Mouse (Mus musculus) liver, embryonic 14.5 days (tissue): ENCODE data around the gene Cyp24a1. TPM values are rescaled to one million over a fixed set of nuclear protein-coding genes. Genes with fewer than 3 reads are reported as not detected.

Experiments
- ATAC-seq: fragments of 200-750 bp; cut with Nextera tagmentation; 2 replicates; pipeline ENCODE4 v1.8.0; 2017; ENCODE audit warnings: moderate number of reproducible peaks, mild to moderate bottlenecking, moderate library complexity; ENCODE audit not compliant: insufficient read depth
- DNase-seq, 3 experiments: peaks; one replicate each; pipeline ENCODE4 v3.0.0-alpha.2; 2012 to 2013; ENCODE audit warnings: low read depth in 3 of 3, low spot score in 3 of 3
- H3K27ac ChIP-seq: fragments of 300-500 bp; sonication (generic); 2 replicates; pipeline ENCODE4 v1.5.1; 2014; ENCODE audit warnings: moderate library complexity, mild to moderate bottlenecking, control low read depth, inconsistent platforms
- H3K27me3 ChIP-seq: fragments of 300-500 bp; sonication (generic); 2 replicates; pipeline ENCODE4 v1.6.1; 2014; ENCODE audit warnings: mild to moderate bottlenecking, low read length, moderate library complexity; ENCODE audit not compliant: control insufficient read depth, insufficient read depth
- H3K36me3 ChIP-seq: fragments of 300-500 bp; sonication (generic); replicated peaks from 2 replicates; pipeline ENCODE4 v1.6.1; 2014; ENCODE audit warnings: low read depth; ENCODE audit not compliant: control insufficient read depth, insufficient read depth
- H3K4me1 ChIP-seq, 2 experiments: fragments of 200-500 bp in 1 of 2; fragments of 300-500 bp in 1 of 2; sonication (generic) in 1 of 2; replicated peaks; 2 replicates each; pipeline ENCODE4 v1.6.1; 2012 to 2014; ENCODE audit warnings: antibody characterized with exemption in 1 of 2, inconsistent platforms in 1 of 2, low read length in 1 of 2; ENCODE audit not compliant: control insufficient read depth in 2 of 2, insufficient read depth in 2 of 2
- H3K4me2 ChIP-seq: fragments of 300-500 bp; sonication (generic); 2 replicates; pipeline ENCODE4 v1.6.1; 2014; ENCODE audit warnings: low read depth, mild to moderate bottlenecking, control low read depth, moderate library complexity
- H3K4me3 ChIP-seq, 2 experiments: fragments of 200-500 bp in 1 of 2; fragments of 300-500 bp in 1 of 2; sonication (generic) in 1 of 2; 2 replicates each; pipeline ENCODE4 v1.5.1; 2012 to 2014; ENCODE audit warnings: low read depth in 2 of 2, low read length in 2 of 2, mild to moderate bottlenecking in 2 of 2, control low read depth in 1 of 2, inconsistent platforms in 1 of 2, moderate library complexity in 1 of 2; ENCODE audit not compliant: insufficient read depth in 1 of 2
- H3K9ac ChIP-seq: fragments of 300-500 bp; sonication (generic); replicated peaks from 2 replicates; pipeline ENCODE4 v1.6.1; 2014; ENCODE audit warnings: mild to moderate bottlenecking, control low read depth, moderate library complexity
- H3K9me3 ChIP-seq: fragments of 300-500 bp; sonication (generic); 2 replicates; pipeline ENCODE4 v1.6.1; 2016; ENCODE audit warnings: low read length, mixed read lengths; ENCODE audit not compliant: control insufficient read depth
- CTCF ChIP-seq: IDR thresholded peaks from 2 replicates; pipeline ENCODE4 v1.5.1; 2016; ENCODE audit warnings: antibody characterized with exemption, low read depth, control low read depth
- EP300 ChIP-seq: IDR thresholded peaks from 2 replicates; pipeline ENCODE4 v1.6.1; 2016; ENCODE audit warnings: antibody characterized with exemption, low read depth
- WGBS: fragments of 180-500 bp; shearing (Covaris S2); extraction: QIAGEN DNeasy Blood & Tissue Kit; methylation state at CpG from one replicate; pipeline ENCODE4 v1.1.7; 2014; ENCODE audit not compliant: insufficient replicate concordance; 5-methylcytosine and 5-hydroxymethylcytosine counted together
- polyA plus RNA-seq, 2 experiments: library from polyadenylated mRNA; depleted of rRNA in 1 of 2; stranded (reverse) in 1 of 2; unstranded in 1 of 2; fragments of >200 nt; fragmentation: Nextera tagmentation in 1 of 2; extraction: Ambion mirVana in 1 of 2; gene quantifications; 2 replicates each; pipeline versions ENCODE4 v1.2.1 to v1.2.3; 2012 to 2014

The Cyp24a1 gene
- polyA plus RNA-seq, 2 experiments, result not detected

DNA sequence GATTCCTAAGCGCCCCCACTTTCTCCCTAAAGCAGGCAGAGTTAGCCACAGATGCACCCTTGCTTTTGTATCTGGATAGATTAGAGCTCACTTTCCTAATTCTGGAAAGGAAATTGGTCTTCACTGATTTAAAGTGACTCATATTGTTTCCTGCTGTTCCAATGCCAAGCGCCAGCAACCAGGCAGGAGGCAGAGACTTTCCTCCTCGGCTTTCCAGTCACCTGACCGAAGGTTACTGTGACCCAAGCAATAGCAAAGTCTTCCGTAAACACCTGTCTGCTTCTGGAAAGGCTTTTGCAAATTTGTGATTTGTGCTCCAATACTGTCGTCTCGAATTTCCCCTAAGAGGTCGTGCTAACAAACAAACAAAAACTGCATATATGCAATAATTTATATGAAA lies 1.1 kb upstream of the Cyp24a1 start:
- WGBS, result 16% methylated on average over 8 of the region's 8 CpGs
- no peak for DNase-seq
- peaks cover 41% of the 10 kb centered on the region for H3K27me3 ChIP-seq
- H3K9ac ChIP-seq, result no peak overlapping the region
- no peaks in the 10 kb centered on the region for H3K4me1 ChIP-seq
- TF ChIP-seq CTCF (no peak), EP300 (no peak)
- H3K4me2 ChIP-seq, result no peak overlapping the region
- no peaks in the 10 kb centered on the region for H3K9me3 ChIP-seq
- H3K4me3 ChIP-seq, result no peak overlapping the region
- ATAC-seq, result no peak
- H3K36me3 ChIP-seq, result no peaks in the 10 kb centered on the region
- no peak overlapping the region for H3K27ac ChIP-seq

DNA sequence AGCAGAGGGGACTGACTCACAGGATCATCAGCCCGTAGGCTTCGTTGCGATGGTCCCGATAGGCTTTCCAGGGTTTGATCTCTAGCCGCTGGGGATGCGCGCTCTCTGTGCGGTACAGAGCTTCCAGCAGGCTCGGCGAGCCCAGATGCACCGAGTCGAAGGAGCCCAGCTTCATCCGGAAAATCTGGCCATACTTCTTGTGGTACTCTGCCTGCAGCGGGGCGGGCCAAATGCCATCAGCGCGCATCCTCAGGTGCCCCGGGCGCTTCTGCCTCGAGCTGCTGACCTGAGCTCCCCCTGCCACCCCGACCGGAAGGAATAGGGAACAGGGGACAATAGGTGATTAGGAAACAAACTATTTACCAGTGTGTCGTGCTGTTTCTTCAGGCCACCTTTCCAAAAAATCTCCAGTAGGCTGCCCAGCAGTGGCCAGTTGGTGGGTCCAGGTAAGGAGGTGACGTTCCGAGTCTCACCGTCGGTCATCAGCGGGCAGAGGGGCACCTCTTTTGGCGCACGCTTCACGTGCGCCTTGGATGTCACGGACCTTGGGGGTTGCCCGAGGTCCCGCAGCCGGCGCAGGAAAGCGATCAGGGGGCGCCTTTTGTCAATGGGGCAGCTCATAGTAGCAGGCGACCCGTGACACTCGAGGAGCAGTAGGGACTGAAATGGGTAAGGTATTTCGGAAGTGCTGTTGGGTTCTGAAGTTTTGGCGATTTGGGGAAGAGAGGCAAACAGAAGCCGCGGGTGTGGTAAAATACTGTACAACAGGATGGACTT lies 603 bp downstream of the Cyp24a1 start, which contains the start of gene Pfdn4:
TSS of gene Pfdn4 (plus strand) at position 275 of the 777 bp plus-strand sequence.
- WGBS, result 2% methylated on average over 46 of the region's 46 CpGs
- H3K4me2 ChIP-seq, result peak within 1 kb of the TSS; percentile 32; the same call in 1 of the 2 replicates
- no peak within 1 kb of the TSS for H3K9ac ChIP-seq
- ATAC-seq (no peak), DNase-seq (no peak)
- H3K27ac ChIP-seq, result no peak within 1 kb of the TSS
- H3K27me3 ChIP-seq, result peaks cover 41% of the 10 kb centered on the region
- no peak for TF ChIP-seq CTCF
- no peak for TF ChIP-seq EP300
- no peaks in the 10 kb centered on the region for H3K9me3 ChIP-seq
- no peaks in the 10 kb centered on the region for H3K36me3 ChIP-seq
- H3K4me1 ChIP-seq, result no peaks in the 10 kb centered on the region
- no peak within 1 kb of the TSS for H3K4me3 ChIP-seq

DNA sequence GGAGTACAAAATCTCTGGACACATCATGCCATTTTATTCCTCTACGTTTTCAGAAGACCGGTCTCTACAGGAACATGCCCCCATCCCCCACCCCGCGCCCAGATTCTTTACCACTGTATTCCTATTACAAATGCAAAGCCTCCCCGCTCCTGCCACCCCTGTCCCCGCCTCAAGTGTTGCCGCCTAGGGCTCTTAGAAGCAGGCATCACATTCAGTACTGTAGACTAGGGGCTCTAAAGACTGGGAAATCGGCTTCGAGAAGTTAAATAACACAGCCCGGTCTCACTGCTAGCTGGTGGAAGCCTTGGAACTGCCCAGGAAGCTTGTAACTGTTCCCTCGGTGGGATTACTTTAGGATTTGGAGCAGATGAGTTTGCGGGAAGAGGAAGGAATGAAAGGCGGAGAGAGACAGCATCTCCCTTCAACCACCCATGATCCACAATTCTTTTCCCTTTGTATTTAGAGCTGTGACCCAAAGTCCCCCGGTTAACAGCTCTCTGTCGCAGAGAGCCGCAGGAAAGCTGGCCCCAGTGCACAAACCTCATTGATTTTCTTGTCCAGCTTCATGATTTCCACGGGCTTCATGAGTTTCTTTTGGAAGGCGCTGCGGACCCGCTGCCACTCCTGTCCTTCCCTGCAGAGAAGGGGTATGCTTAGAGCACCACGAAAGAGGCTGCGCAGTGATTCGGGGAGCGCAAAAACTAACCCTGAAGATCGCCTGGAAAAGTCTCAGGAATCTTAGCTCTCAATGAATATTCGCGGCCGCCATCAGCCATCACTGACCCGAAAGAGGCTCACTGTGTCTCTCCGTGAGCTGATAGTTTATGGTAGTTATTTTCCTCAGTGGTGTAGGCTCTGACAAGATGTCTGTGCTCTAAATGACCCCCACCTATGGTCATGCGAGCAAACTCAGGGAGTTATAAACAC lies 1.9 kb downstream of the Cyp24a1 start:
- TF ChIP-seq CTCF (no peak), EP300 (no peak)
- whole genome bisulfite sequencing, result 4% methylated on average over 31 of the region's 31 CpGs
- Histone ChIP-seq H3K4me1 (no peaks in the 10 kb centered on the region), H3K9me3 (no peaks in the 10 kb centered on the region), H3K4me3 (no peak overlapping the region), H3K36me3 (no peaks in the 10 kb centered on the region), H3K27me3 (peaks cover 41% of the 10 kb centered on the region), H3K4me2 (no peak overlapping the region), H3K9ac (no peak overlapping the region), H3K27ac (no peak overlapping the region)
- no peak for ATAC-seq
- DNase-seq, result no peak

DNA sequence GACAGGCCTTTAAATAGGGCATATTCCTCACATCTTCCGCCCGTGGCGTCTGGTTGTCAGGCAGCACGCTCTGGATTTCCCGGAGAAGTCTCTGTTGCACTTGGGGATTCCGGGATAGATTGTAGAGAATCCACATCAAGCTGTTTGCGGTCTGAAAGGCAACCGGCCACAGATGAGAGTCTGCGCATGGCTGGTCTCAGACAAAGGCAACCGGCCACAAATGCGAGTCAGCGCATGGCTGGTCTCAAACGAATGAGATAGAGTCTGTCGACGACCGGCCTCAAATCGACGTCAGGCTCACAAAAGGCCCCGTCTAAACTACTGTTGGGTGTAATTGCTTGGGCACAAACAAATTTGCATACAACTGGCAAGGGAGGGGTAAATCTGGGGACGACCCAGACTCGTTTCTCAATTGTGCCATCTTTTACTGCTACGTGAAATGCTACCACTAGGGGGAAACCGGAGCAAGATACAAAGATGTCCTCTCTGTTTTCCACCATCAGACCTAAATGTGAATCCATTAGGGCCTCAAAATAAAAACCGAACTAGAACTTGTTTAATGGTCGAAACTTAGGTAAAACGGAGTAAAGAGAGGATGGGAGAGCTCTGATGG lies 8.9 kb downstream of the Cyp24a1 start:
- TF ChIP-seq EP300, result no peak
- TF ChIP-seq CTCF, result peak; percentile 52; the same call in 1 of the 2 replicates
- no peak overlapping the region for H3K27ac ChIP-seq
- H3K36me3 ChIP-seq, result no peaks in the 10 kb centered on the region
- H3K9ac ChIP-seq, result no peak overlapping the region
- H3K27me3 ChIP-seq, result no peaks in the 10 kb centered on the region; the same call in 1 of the 2 replicates
- no peak overlapping the region for H3K4me3 ChIP-seq
- DNase-seq (no peak), ATAC-seq (no peak)
- no peaks in the 10 kb centered on the region for H3K9me3 ChIP-seq
- no peaks in the 10 kb centered on the region for H3K4me1 ChIP-seq
- no peak overlapping the region for H3K4me2 ChIP-seq
- WGBS, result 47% methylated on average over 26 of the region's 26 CpGs
